Mouse (Mus musculus) ES-Bruce4 (cell line): ENCODE data around the gene Dera.

Experiments used
- CTCF ChIP-seq: IDR thresholded peaks from one replicate; pipeline ENCODE4 v1.8.1; 2011; ENCODE audit warnings: low read depth, low read length
- POLR2A ChIP-seq: IDR thresholded peaks from one replicate; pipeline ENCODE4 v1.8.1; 2011; ENCODE audit warnings: low read length; ENCODE audit not compliant: insufficient read depth

GRCm38 (mm10) chr6:137829056-137829776 is 74.9 kb downstream of the Dera start:
- TF ChIP-seq CTCF = no peak
- TF ChIP-seq POLR2A = no peak
